Mouse (Mus musculus) induced T-regulatory cell, adult 2 months (primary cell): ENCODE results near the gene Mrpl1.

ENCODE experiments used
- DNase-seq: peaks from one replicate; pipeline ENCODE4 v3.0.0-alpha.2; 2012; ENCODE audit warnings: low read depth

Mrpl1 gene

DNA sequence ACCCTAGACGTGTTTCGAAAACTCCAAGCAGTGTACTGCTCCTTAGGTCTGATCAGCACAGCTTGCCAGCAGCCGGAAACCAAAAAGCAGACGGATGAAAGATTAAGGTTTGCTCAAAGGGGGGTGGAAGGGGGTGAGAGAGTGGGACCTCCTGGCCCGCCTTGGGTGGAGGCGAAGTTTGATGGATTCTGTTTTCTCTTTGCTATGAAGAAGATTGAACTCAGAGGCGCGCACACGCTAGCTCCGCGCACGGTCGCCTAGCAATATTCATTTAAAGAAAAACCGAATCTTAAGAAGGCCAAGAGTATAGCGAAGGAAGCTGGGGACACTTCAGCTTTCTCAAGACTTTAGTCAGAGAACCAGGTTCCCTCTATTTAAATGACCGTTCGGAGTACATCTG is at the start of gene Mrpl1:
Mrpl1 (plus strand) TSS at position 35 of the 400 bp plus-strand sequence.
- peak; percentile 88 for DNase-seq

DNA sequence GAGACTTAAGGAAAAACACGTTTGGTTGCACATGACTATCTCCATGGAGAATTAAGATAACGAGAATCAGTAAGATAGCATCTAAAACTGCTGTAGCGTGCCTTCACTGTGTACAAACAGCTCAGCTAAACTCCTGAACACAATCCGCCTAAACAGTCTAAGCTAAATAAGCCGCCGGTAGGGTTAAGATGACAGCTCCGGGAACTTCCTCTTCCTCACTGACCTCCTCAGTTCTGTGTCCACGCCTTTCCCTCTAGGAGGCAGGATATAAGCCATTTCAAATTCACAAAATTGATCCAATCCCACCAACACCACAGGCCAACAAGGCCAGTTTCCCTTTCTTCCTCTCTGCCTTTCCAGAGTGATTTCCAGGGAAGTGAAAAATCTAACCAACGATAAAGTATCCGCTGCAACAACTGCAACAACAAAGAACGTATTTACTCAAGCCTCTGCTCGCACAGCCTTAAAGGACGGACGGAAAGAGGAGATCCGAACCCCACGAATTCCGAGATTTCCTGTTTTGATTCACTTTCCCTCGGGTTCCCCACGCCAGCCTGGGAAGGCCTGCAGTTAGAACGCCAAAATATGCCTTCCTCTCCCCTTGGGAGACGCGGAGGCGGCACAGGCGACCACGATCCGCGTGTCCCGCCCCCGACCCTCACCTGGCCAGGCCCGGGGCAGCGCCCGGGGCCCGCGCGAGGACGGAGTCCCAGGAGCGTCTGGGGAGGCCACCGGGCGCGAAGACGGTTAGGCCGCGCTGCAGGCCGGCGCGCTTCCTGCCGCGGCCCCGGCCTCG is 48.6 kb upstream of the Mrpl1 start:
- DNase-seq: peak; percentile 78

DNA sequence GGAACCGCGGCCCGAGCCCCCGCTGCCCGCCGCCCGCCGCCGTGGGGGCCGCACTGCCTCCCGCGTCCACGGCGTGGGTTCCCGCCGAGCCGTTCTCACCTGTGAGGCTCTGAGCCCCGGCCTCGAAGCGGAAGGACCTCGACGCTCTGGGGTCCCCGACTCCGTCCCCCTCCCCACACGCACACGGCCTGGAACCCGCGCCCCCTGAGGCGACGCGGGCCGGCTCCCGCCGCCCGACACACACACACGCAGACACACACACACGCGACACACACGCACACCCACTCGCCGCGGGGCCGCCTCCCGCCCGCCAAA is 48.1 kb upstream of the Mrpl1 start:
- no peak for DNase-seq

DNA sequence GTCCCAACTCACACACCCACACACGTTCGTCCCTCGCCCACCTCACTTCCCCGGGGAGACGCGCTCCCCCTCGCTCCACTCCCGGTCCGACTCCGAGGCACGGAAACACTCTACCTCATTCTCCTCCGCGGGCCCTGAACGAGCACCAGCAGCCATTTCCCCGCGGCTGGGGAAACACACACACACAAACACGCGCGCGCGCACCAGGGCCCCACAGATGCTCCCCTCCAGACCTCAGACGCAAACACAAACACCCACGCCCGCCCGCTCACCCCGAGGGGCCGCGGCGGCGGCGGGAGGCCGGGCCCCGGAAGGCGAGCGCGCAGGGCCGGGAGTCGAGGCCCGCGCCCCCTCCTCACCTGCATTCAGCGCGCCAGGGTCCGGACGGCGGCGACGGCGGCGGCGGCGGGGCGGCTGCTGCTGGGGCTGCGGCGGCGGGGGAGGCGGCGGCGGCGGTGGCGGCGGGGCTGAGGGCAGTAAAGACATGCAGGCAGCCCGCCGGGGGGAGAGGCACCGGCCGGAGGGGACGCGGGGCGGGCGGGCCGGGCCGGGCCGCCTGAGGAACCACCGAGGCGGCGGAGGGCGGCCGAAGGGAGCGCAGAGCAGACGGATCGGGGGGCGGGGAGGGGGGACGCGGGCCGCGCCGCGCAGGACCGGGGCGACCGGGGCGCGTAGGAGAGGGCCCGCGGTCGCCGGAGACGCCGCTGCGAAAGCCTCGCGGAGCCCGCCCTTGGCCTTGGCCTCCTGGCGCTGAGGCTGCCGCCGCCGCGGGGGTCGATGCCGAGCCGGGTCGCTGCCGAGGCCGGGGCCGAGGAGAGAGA is 47.5 kb upstream of the Mrpl1 start:
- DNase-seq: peak; percentile 85

DNA sequence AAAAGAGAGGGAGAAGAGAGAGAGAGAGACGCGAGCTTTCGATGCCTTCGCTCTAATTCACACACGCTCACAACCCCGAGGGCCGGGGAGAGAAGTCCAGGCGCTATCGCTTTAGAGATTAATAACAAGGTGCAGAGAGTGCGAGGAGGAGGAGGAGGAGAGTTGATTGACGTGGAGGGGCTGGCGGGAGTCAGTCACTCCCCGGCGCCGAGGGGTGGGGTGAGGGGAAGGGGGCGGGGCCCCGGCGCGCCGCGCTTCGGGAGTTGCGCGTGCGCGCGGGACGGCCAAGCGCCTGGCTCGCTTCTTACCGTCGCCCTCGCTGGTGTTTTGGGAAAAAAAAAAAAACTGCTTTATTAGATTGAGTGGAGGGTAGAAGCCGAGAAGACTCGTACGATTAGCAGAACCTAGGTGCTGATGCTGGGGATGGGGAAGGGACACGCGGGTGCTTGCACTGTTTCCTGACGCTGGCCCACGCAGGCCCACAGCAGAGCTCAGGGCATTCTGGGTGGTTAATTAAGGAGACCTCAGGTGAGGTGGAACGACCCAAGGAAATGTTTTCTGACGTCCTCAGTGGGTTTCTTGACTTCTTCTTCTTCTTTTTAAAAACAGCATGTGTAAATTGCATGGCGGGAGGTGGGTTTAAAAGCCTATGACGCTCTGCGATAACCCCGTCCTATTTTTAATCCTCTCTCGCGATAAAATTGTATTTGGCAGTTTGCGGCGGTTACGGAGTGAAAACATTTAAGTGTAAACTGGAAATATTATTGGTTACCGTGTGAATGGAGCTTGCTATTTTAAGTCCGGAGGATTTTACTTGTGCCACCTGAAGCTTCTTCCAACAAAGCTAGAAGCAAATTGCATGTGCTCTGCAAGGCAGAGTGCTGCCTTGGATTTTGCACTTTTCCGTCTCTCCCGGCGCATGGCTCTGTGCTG is 46.6 kb upstream of the Mrpl1 start:
- DNase-seq: peak; percentile 92

DNA sequence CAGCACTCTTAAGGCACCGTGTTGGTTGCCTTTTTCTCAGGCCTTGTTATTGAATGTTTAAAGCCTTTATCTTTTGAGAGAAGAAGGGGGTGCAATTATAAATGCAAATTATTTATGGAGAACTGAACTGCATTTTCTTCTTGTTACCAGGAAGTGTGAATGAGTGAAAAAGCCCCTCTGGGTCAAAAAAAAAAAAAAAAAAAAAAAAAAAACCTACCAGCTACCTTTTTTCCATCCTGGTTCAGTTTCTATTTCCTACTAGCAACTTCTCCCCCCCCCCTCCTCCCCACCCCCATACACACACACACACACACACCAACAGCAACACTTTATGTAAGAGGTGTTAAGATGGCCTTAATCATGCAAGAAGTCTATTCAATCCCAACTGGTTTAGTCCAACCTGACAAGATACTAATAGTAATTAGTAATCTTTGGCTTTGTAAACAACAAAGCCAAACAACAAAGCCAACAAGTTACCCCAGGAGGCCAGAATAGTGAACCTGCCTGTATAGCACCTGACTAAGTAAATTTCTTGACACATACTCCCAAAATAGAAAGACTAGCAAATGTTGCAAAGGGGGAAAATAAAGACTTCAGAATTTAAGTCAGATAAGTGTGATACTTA is 45.8 kb upstream of the Mrpl1 start:
- no peak for DNase-seq

DNA sequence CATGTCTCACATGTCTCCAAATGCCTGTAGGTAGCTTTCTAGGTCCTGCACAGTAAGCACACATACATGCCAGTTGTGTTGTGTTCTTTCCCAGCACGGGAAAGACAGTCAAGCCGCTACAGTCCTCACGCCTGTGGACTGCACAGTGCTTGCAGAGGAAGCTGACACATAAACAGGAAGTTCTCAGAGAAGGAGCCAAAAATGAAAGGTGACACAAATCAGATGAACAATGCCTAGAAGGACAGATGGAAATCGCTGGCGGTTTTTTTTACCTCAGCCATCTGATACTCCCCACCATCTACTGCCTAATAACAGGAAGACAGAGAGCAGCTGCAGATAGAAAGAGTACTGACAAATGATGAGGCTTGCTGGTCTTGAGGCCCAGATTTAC is 45.3 kb upstream of the Mrpl1 start, which contains the start of gene Cnot6l:
Cnot6l (minus strand) TSS at position 151 of the 391 bp plus-strand sequence.
- DNase-seq: peak; percentile 91

DNA sequence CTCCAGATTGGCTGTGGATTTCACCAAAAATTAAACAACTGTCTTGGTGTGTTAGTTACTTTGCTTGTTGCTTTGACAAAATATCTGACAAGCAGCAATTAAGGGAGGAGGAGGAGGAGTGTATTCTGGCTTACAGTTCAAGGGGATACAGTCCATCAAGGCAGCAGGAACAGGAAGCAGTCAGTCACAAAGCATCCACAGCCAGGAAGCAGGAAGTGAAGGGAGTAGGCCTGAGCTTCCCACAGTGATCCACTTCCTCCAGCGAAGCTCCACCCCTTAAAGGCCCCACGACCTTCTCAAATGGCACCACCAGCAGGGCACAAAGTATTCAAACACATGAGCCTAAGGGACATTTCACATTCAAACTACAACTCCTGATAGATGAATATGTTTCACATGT is 42.5 kb upstream of the Mrpl1 start:
- peak; percentile 45 for DNase-seq

DNA sequence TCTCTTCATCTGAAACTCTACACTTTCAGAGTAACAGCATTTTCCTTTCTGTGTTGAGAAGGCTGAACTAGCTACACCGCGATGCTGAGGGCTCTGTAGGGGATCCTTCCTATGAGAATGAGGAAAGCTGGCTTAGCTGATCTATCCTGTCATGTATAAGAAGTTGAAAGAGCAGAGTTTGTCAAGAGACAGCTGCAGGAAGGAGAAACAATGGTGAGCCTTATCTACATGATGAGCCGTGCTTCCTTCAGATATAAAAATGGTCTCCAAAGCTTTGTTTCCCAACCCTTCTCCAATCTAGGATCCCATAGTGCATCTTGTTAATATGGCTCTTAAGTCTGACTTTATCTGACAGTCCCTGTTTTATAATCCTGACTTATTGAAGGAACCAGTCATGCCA is 38.9 kb upstream of the Mrpl1 start:
- no peak for DNase-seq

DNA sequence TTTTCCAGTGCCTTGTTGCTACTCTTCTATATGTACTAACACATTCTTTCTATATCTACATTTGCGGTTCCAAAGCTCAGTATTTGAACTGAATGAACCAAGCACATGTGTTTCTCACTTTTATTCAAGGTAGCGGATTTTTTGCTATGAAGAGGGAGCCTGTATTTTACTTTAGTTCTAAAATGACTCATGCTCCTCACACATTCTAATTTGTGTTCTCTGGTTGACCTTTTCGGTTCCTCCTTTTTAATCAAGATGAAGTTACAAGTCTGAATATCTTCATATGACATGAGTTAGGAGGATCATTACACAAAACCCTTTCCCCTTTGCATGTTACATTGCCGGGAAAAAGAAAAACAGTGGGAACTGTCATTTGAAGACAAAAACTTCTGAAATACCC is 37.5 kb upstream of the Mrpl1 start:
- DNase-seq: peak; percentile 57

DNA sequence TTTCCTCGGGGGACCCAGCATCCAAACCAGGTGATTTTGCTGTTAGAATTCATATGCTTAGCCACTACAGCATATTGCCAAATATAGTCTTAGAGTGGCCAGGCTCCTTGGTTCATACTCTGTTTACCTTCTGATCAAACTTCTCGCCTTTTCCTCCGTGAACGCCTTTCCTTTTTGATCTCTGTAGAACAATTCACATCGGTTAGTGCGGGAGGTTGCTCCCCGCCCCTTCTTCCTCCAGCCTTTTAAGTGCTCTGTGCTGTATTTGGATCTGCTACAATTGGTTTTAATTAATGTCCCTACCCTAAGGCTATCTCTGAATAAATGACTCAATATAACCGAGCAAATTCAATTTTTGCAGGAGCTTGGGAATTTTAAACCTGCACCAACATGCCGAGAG is 33.2 kb upstream of the Mrpl1 start:
- peak; percentile 53 for DNase-seq

DNA sequence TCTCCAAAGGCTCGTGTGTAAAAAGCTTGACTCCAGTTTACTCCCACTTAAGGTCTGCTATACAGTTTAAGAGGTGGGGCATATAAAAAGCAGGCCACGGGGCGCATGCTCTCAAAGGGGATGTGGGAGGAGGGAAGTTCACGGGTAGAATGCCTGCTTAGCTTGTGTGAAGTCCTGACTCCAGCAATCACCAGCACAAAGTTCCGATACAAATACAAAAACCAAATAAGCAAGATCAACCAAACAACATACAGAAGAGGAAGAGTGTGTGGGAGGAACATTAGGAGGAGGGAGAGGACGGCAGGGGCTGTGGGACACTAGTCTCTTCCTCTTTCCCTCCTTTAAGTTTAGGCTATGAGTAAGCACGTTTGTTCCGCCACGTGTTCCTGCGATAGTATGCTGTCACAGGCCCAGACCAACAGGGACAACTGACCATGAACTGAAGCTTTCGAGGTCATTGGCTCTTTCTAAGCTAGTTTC is 32.4 kb upstream of the Mrpl1 start:
- DNase-seq: peak; percentile 61

DNA sequence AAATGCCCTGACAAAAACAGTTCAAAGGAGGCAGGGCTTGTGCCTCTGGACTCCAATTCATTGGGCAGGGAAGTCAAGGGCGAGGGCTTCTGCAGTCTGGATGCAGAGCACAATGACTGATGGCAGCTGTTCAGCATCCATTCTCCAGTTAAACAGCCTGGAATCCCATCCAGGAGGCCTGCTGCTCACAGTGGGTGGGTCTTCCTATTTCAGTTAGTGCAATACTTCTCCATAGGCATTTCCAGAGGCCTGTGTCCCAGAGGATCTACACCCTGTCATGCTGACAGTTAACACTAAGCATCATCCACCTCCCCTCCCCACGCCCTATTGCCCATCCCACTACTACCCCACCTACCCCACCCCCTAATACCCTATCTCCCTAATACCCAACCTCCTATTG is 26.1 kb upstream of the Mrpl1 start:
- no peak for DNase-seq

DNA sequence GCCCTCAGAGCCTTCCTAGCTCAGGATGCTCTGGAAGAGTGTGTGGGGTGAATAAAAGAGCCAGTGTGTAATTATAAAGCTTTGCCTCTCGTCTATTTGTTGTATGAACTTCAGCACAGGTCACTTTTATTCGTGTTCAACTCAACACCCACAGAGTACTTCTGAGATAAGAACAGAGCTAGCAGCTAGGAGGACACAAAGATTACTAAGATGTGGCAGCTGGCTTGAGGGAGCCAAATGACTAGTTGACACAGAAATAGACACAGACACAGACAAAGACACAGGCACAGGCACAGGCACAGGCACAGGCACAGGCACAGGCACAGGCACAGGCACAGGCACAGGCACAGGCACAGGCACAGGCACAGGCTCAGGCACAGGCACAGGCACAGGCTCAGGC is 25.3 kb upstream of the Mrpl1 start:
- DNase-seq: no peak

DNA sequence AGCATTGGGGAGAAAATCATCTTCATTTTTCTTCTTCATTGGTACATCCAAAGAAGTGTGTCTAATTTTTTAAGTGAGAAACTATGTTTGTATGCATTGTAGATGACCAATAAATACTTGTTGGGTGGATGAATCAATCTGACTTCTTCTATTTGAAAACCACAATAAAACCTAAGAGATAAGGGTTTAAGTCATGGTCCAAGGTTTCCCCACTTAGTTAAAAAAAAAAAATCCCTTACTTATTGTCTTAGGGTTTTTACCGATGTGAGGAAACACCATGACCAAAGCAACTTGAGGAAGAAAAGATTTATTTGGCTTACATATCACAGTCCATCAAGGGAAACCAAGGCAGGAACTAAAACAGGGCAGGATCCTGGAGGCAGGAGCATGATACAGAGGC is 19.5 kb upstream of the Mrpl1 start:
- DNase-seq: no peak

DNA sequence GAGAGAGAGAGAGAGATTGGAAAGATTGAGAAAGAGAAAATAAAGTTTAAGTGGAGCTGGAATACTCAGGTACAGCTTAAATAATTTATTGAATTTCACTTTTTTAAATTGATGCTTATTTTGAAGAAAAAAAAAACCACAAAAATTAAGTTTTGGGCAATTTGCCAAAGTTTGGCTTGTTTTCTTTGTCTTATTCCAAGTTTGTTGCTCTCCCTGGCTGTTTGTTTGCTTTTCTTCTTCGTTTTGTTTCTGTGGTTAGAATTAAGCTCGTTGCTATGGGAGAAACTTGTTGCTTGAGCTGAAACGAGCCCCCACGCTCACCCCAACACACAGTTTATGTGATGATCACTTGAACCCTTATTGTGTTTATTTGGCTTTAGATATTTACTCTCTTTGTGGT is 18.0 kb upstream of the Mrpl1 start:
- no peak for DNase-seq

DNA sequence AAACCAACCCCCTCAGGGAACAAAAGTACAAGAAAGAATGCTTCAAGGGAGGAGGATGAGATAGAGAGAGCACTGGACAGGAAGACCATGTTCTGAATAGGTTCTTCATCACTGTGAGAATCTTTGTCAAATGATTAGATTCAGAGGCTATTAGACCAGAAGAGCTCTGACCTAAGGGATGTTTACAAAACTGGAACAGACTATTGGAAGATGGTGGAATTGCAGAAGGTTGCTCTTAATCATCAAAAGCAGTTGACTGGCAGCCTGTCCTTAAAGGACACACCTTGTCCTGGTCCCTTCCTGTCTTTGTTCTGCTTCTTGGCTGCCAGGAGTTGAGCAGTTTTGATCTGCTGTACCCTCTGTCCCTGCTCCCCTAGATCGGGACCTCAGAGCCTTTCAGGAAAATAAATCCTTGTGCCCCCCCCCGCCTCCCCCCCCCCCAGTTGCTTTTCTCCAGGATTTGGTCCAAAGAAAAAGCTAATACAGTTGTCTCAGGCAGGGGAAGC is 12.7 kb upstream of the Mrpl1 start:
- DNase-seq: no peak

DNA sequence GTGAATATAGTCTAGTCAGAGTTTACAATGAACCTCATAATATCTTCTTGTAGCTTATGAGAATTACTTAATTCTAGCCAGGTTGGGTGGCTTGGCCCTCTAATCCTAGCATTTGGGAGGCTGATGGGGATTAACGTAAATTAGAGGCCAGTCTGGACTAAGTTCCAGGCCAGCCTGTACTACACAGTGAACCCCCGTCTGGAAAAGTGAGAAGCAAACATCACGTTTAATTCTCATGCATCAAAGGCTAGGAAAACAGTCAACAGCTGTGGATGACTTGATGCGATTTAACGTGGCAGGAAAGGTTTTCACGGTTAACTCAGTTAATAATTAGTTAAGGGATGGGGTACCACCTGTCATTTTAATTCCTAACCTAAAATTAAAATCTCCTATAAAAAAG is 11.0 kb upstream of the Mrpl1 start:
- DNase-seq: no peak

DNA sequence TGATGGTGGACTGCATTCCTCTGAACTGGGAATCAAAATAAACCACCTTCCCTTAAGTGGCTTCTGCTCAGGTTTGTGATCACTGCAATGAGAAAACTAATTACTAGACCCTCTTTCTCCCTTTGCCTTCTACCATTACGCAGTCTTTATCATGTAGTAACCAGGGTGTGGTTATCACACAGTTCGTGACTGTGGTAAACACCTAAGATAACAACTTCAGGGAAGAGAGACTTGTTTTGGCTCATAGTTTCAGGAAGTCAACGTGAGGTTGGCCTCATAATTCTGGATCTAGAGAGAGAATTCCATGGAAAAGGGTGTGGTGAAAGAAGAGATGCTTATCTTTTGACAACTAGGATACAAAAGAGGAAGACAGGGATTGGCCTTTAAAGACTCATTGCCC is 9.0 kb upstream of the Mrpl1 start:
- DNase-seq: no peak

DNA sequence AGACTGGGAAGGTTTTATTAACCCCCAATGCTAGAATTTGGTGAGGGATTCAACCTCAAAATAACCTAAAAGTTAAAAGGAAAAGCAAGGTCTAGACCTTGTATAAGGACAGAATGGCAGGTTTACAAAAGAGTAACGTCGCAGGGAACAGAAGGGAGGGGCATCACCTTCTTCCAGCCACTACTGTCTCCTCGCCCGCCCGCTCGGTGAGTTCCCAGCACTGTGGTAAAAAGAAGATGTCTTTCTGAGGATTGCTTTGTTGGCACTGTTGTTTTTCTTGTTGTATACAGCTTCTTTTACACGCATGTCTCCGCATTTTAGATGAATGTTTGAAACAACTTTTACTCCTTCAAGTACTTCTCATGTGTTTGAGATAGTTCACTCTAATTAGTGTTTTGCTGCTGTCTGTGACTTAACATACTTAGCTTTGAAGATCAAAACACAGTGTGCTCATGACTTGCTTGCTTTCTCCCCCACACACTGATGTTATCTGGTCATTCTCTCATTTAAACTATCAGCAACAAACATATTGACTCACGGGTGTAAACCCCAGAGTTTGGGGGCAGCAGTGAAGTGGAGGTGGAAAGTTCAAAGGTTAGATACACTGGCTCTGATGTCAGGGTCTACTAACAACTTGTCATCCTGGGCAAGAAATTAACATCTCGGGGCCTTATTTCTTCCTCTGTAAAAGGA is 7.7 kb upstream of the Mrpl1 start:
- peak; percentile 69 for DNase-seq

DNA sequence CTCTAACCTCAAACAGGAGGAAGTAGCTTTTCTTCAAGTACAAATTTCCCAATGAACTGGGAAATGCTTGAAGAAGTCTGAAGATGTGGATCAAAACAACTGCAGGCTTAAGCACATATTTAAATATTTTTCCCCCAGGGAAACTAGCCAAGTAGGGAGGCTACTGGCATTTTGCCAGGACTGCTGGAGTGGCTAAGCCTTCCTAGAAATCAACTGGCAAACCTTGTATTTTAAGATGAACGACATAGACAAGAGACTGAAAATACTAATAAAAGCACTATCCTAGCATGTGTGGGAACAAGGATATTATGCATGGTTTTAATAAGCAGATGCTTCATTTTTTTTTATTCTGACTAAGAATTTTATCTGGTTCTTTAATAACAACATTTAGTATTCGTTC is 2.4 kb upstream of the Mrpl1 start:
- no peak for DNase-seq
